In genomic region chr13:17342836-17343235, GRCm38 (mm10) we compare ENCODE assay signal across 26 mouse cellular contexts.
"Had no signal": no experiment of that assay in that cellular context is flagged by ENCODE, and none has a peak within 500 bp of the region (broad histone marks: within the 10 kb centered on the region; RNA-seq: fewer than 3 reads in every experiment).

No protein-coding gene starts in this region.

- H3K4me2 ChIP-seq: heart, embryonic 11.5 days; heart, embryonic 13.5 days; heart, embryonic 15.5 days; hindbrain, embryonic 13.5 days; hindbrain, embryonic 15.5 days; kidney, embryonic 15.5 days; limb, embryonic 13.5 days; limb, embryonic 15.5 days; liver, embryonic 12.5 days had no signal

- H3K4me3 ChIP-seq: heart, adult 2 months; heart, embryonic 13.5 days; heart, embryonic 15.5 days; hindbrain, embryonic 13.5 days; hindbrain, embryonic 15.5 days; kidney, embryonic 15.5 days; left cerebral cortex, adult 2 months; limb, embryonic 13.5 days; limb, embryonic 15.5 days; liver, embryonic 12.5 days had no signal

- H3K36me3 ChIP-seq: heart, embryonic 13.5 days; heart, embryonic 15.5 days; hindbrain, embryonic 13.5 days; hindbrain, embryonic 15.5 days; kidney, embryonic 15.5 days; limb, embryonic 13.5 days; limb, embryonic 15.5 days; liver, embryonic 12.5 days had no signal

- H3K27me3 ChIP-seq: heart, embryonic 13.5 days; heart, embryonic 15.5 days; hindbrain, embryonic 13.5 days; hindbrain, embryonic 15.5 days; kidney, embryonic 15.5 days; limb, embryonic 13.5 days; limb, embryonic 15.5 days; liver, embryonic 12.5 days had no signal

- ATAC-seq: intestine, embryonic 16.5 days; liver, embryonic 12.5 days had no signal

- H3K9me3 ChIP-seq: heart, embryonic 13.5 days; heart, embryonic 15.5 days; hindbrain, embryonic 13.5 days; hindbrain, embryonic 15.5 days; kidney, embryonic 15.5 days; limb, embryonic 13.5 days; limb, embryonic 15.5 days; liver, embryonic 12.5 days had no signal

- H3K9ac ChIP-seq: heart, embryonic 13.5 days; heart, embryonic 15.5 days; hindbrain, embryonic 13.5 days; hindbrain, embryonic 15.5 days; kidney, embryonic 15.5 days; limb, embryonic 13.5 days; limb, embryonic 15.5 days; liver, embryonic 12.5 days; liver, embryonic 14.5 days had no signal

- H3K27ac ChIP-seq: heart, adult 2 months; heart, embryonic 13.5 days; heart, embryonic 15.5 days; hindbrain, embryonic 13.5 days; hindbrain, embryonic 15.5 days; kidney, embryonic 15.5 days; kidney, postnatal 0 days; left cerebral cortex, adult 2 months; limb, embryonic 13.5 days; limb, embryonic 15.5 days; liver, embryonic 12.5 days; liver, embryonic 14.5 days had no signal

- H3K4me1 ChIP-seq: heart, embryonic 13.5 days; heart, embryonic 15.5 days; hindbrain, embryonic 13.5 days; hindbrain, embryonic 15.5 days; kidney, embryonic 15.5 days; limb, embryonic 13.5 days; limb, embryonic 15.5 days; liver, embryonic 12.5 days had no signal

- DNase-seq: gastrocnemius, postnatal 14 days; gastrocnemius, postnatal 36 days; heart, adult 11 months; heart, adult 2 months; heart, postnatal 14 days; heart, postnatal 36 days; kidney, adult 11 months; kidney, adult 2 months; kidney, adult 9 months; kidney, postnatal 14 days; kidney, postnatal 36 days; layer of hippocampus, adult 9-11 months; layer of hippocampus, postnatal 36 days had no signal
